Mouse (Mus musculus) lung, postnatal 0 days (tissue): ENCODE measurements at regions not wholly inside any gene's neighbourhood (a gene's known extent, or its start where the extent isn't known, plus 50 kb on each side); places are given as distances from the start of the nearest gene placed in this dataset.

Source experiments
- ATAC-seq: fragments of 200-750 bp; cut with Nextera tagmentation; 2 replicates; pipeline ENCODE4 v1.8.0; 2017; ENCODE audit warnings: moderate library complexity
- DNase-seq: peaks from one replicate; pipeline ENCODE4 v3.0.0-alpha.2; 2016; ENCODE audit warnings: low spot score
- H3K27ac ChIP-seq: fragments of 300-500 bp; sonication (generic); 2 replicates; pipeline ENCODE4 v1.5.1; 2014; ENCODE audit warnings: antibody characterized with exemption, mild to moderate bottlenecking, low read length, mixed read lengths
- H3K27me3 ChIP-seq: fragments of 300-500 bp; sonication (generic); replicated peaks from 2 replicates; pipeline ENCODE4 v1.6.1; 2014; ENCODE audit warnings: low read length, mixed read lengths; ENCODE audit not compliant: insufficient read depth
- H3K36me3 ChIP-seq: fragments of 300-500 bp; sonication (generic); 2 replicates; pipeline ENCODE4 v1.6.1; 2014; ENCODE audit warnings: low read length, mixed read lengths; ENCODE audit not compliant: insufficient read depth
- H3K4me1 ChIP-seq: fragments of 300-500 bp; sonication (generic); 2 replicates; pipeline ENCODE4 v1.6.1; 2014; ENCODE audit warnings: antibody characterized with exemption, low read depth, low read length, mixed read lengths; ENCODE audit not compliant: insufficient read depth
- H3K4me2 ChIP-seq: fragments of 300-500 bp; sonication (generic); replicated peaks from 2 replicates; pipeline ENCODE4 v1.6.1; 2014; ENCODE audit warnings: low read depth, mild to moderate bottlenecking, low read length, moderate library complexity, mixed read lengths
- H3K4me3 ChIP-seq: fragments of 300-500 bp; sonication (generic); 2 replicates; pipeline ENCODE4 v1.5.1; 2014; ENCODE audit warnings: low read depth, low read length
- H3K9ac ChIP-seq: fragments of 300-500 bp; sonication (generic); replicated peaks from 2 replicates; pipeline ENCODE4 v1.6.1; 2014; ENCODE audit warnings: low read depth, mild to moderate bottlenecking
- H3K9me3 ChIP-seq: fragments of 300-500 bp; sonication (generic); 2 replicates; pipeline ENCODE4 v1.6.1; 2016; ENCODE audit warnings: low read length, mixed read lengths
- CTCF ChIP-seq: IDR thresholded peaks from 2 replicates; pipeline ENCODE4 v1.5.1; 2016; ENCODE audit warnings: antibody characterized with exemption, mild to moderate bottlenecking
- EP300 ChIP-seq: IDR thresholded peaks from 2 replicates; pipeline ENCODE4 v1.6.1; 2016; ENCODE audit warnings: antibody characterized with exemption, mild to moderate bottlenecking, control low read depth
- WGBS: fragments of 180-500 bp; shearing (Covaris S2); extraction: QIAGEN DNeasy Blood & Tissue Kit; methylation state at CpG from one replicate; pipeline ENCODE4 v1.1.7; 2014; 5-methylcytosine and 5-hydroxymethylcytosine counted together

- H3K9ac ChIP-seq: no peak overlapping the region
- no peaks in the 10 kb centered on the region for H3K27me3 ChIP-seq
- H3K4me2 ChIP-seq: no peak overlapping the region
- ATAC-seq (no peak), DNase-seq (no peak)
- no peaks in the 10 kb centered on the region for H3K9me3 ChIP-seq
- no peak overlapping the region for H3K4me3 ChIP-seq
- 61% methylated on average over 9 of the region's 9 CpGs for WGBS
- H3K4me1 ChIP-seq: no peaks in the 10 kb centered on the region
- H3K27ac ChIP-seq: no peak overlapping the region
- TF ChIP-seq EP300 (no peak), CTCF (no peak)
- no peaks in the 10 kb centered on the region for H3K36me3 ChIP-seq
These were observed 50.2 kb upstream of the Tmem26 start for GRCm38 (mm10) chr10:68673102-68673872.
